Mouse (Mus musculus): ENCODE measurements at regions not wholly inside any gene's neighbourhood (a gene's known extent, or its start where the extent isn't known, plus 50 kb on each side); places are given as distances from the start of the nearest gene placed in this dataset.

DNA sequence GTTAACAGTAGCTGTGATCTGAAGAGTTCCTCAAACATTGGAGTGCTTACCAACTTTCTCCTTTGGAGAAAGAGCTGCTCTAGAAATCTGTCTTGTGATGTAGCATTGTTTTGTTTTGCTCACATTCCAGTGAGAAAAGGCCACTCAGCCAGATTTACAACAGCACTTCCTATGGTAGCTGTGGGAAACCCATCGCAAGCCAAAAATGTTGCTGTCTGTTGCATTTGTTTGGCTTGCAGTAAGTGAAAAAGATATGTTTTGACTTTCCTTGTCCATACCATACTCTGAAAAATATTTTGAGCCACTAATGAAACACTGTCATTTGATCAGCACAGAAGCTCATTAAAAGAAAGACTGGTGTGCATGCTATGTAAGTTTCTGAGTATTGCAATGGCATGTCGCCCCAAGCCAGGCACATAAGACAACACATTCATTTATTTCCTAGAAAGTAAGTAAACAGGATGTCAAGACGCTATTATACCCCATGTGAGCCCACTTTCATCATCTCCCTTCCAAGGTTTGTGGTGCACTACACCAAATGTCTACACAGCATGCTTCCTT is 66.2 kb downstream of the Car2 start:
- intact Hi-C loops (cut with DNase I): no loop called here
- TF ChIP-seq CTCF (IDR thresholded peaks at IDR 0.05): no peak
- Histone ChIP-seq H3K27ac (no peak overlapping the region), H3K4me3 (no peak overlapping the region)
- DNase-seq: no peak

DNA sequence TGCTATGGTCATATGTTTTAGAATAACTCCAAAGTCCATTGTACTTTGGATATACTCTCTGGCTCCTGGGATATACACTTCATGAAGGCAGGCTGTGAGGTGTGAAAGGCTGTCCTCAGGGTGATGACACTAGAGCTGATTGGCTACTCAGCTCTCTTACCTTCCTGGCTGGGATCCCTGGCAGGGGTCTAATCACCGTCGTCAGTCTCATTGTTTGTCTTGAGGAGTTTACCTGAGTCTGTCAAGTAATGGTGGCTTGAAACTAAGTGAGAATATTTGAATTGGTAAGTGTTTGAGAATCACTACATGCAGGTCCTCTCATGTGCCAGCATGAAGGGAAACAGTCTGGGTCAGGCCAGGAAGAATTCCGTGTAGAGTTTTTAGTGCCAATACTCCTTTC is 66.9 kb downstream of the Car2 start:
- intact Hi-C loops (cut with DNase I): no loop called here
- Histone ChIP-seq H3K4me3 (no peak overlapping the region), H3K27ac (no peak overlapping the region)
- TF ChIP-seq CTCF (IDR thresholded peaks at IDR 0.05): no peak
- no peak for DNase-seq

DNA sequence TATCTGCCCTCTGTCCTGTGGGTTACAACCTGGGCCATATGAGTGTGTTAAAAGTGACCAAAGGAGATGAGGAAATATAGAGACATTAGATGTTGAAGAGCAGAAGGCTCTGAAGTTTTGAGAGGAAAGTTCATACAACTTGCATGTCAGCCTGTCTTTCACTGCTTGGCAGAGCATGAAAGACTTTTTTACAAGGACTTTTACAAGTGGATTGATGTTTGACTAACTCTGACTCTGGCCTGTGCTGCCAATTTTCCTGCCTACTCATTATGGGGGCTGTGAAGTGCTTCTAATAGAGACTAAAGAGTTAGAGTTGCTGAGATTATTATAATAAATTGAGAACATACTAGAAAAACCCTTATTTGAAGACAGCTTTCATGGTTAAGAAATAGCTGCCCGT is 71.4 kb downstream of the Car2 start:
- TF ChIP-seq CTCF (IDR thresholded peaks at IDR 0.05): no peak
- no peak overlapping the region for H3K4me3 ChIP-seq
- intact Hi-C loops (cut with DNase I): no loop called here

DNA sequence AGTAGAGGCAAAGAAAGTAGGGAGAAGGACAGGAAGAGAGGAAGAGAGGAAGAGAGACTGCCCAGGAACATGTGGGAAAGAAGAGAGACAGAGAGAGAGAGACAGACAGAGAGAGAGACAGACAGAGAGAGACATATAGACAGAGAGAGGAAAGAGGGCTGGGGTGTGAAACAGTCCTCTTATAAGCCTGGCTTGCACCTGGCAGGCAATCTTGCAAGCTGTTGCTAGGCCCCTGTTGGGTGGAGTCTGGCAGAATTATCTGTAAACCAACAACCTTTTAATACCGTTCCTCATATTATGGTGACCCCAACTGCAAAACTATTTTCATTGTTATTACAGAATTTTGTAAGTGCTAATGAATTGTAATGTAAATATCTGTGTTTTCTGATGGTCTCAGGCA is 72.2 kb downstream of the Car2 start:
- Histone ChIP-seq H3K27ac (no peak overlapping the region), H3K4me3 (no peak overlapping the region)
- no peak for DNase-seq
- TF ChIP-seq CTCF (IDR thresholded peaks at IDR 0.05): no peak
- intact Hi-C loops (cut with DNase I): no loop called here

More for the DNA sequence above, 71.4 kb downstream of the Car2 start:
- H3K27ac ChIP-seq: no peak overlapping the region
- no peak for DNase-seq

DNA sequence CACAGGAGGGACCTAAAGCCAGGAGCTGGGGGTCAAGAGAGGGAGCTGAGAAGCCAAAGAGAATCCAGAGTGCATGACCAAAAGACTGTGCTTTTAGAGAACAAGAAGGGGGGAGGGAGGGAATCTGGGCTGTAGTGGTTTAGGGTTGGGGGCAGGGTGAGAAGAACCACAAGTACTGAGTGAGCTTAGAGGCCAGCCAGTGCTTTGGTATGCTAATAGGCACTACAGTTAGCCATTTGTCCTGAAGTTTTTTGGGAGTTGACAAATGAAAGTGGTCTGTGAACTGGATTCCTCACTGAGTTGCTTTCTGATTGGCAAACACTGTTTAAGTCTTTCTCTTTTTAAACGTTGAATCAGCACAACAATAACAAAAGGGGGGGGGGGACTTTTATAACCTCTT is 73.5 kb downstream of the Car2 start:
- DNase-seq: no peak
- intact Hi-C loops (cut with DNase I): no loop called here
- H3K4me3 ChIP-seq: no peak overlapping the region
- no peak overlapping the region for H3K27ac ChIP-seq
- TF ChIP-seq CTCF (IDR thresholded peaks at IDR 0.05): no peak

DNA sequence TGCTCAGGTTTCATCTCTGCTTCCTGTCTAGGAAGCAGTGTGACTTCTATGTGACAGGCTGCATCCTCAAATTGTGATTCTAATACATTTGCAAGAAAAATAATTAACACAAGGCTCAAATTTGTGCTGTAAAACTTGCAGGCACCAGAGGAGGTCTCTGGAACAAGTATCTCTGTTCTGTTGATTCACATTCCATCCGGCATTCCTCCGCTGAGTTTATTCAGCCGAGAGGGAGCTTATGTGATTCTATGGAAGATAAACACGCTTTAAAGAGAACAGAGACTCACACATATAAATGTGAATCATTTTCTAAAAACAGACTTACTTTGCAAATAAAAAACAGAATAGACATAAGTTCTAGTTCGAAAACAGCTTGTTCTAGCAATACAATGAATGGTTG is 78.7 kb downstream of the Car2 start:
- DNase-seq: no peak
- intact Hi-C loops (cut with DNase I): no loop called here
- TF ChIP-seq CTCF (IDR thresholded peaks at IDR 0.05): no peak
- H3K4me3 ChIP-seq: no peak overlapping the region
- H3K27ac ChIP-seq: no peak overlapping the region

DNA sequence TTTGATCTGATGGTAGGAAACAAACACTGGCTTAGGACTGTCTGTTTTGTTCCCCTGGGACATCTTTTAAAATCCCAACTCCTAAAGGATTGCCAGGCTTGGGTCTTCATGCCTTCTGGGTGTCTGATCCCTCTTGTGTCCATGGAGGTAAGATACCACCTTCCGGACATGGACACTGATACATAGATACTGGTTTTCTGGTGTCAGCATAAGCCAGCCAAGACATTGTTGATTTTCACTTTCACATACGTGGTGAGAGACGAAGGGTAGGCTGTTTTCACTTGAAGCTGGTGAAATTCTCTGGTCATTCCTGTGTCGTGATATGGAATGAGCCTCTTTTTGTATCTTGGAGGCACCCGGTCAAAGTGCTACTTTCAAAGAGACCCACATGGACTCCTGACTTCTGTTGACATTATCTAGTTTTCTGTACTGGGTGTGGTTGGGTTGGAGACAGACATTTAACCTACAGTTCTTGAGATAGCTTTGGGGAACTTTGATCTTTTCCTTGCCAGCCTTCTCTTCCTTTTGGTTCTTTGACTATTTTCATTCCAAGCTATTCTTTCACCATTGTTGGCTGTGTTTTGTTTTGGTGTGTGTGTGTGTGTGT is 79.5 kb downstream of the Car2 start:
- TF ChIP-seq CTCF (IDR thresholded peaks at IDR 0.05): no peak
- Histone ChIP-seq H3K27ac (no peak overlapping the region), H3K4me3 (no peak overlapping the region)
- intact Hi-C loops (cut with DNase I): no loop called here
- DNase-seq: no peak

DNA sequence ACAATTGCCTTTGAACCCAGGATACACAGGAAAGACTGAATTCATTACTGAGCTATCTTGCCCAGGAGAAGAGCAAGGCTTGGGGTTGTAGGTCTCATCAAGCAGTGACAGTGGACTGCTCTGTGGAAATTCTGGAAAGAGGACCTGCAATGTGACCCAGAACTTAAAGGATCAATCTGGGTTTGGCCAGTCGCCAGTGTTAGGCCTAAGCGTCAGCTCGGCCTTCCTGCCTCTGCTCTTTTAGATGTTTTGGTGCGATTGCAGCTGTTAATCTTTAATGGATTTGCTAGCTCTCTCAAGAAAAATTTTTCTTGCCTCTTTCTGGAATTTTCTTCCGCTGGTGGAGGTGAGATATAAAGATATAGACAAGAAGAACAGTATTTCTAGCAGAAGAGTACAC is 81.2 kb downstream of the Car2 start:
- intact Hi-C loops (cut with DNase I): no loop called here

DNA sequence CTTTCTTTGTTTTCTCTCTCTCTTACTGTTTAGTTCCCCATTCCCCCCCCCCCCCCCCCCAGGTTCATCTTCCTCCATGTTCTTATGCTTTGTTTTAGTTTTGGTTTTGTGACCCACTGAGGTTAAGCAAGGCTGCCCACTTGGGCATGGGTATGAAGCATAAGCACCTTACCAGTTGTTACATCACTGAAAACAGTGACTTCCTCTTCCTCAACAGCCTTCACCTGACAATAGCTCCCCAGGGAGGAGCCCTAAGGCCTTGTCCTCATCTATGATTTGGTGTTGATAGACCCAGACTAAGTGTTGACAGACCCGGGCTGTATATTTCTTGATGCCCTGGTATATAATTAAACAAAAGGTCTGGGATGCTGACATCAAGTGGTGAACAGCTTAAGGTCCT is 82.3 kb downstream of the Car2 start:
- Histone ChIP-seq H3K27ac (no peak overlapping the region), H3K4me3 (no peak overlapping the region)
- TF ChIP-seq CTCF (IDR thresholded peaks at IDR 0.05): no peak
- DNase-seq: no peak
- intact Hi-C loops (cut with DNase I): no loop called here

More for the DNA sequence above, 81.2 kb downstream of the Car2 start:
- TF ChIP-seq CTCF (IDR thresholded peaks at IDR 0.05): no peak
- no peak for DNase-seq
- Histone ChIP-seq H3K27ac (no peak overlapping the region), H3K4me3 (no peak overlapping the region)

DNA sequence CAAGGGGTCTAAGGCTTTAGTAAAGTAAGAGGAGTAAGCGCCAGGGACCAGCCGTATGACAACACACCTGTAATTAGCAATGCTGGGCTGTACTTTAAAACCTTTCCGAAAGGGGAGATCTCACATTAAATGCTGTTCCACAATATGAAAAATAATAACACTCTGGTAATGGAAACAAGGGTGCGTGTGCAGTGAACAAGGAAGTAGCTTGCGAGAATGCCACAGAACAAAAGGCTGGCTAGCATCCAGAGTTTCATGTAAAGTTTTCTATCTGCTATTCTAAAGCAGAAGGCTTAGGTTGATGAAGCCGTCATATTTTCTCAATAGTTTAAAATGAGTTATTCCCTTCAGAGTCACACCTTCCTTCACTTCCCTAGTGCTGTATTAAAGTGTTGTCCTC is 83.6 kb downstream of the Car2 start:
- intact Hi-C loops (cut with DNase I): loop anchor here (5.0 kb wide), 1 partner anchor 48 kb away; no protein-coding TSS in a partner anchor
- no peak for DNase-seq
- TF ChIP-seq CTCF (IDR thresholded peaks at IDR 0.05): no peak
- no peak overlapping the region for H3K27ac ChIP-seq
- H3K4me3 ChIP-seq: no peak overlapping the region

DNA sequence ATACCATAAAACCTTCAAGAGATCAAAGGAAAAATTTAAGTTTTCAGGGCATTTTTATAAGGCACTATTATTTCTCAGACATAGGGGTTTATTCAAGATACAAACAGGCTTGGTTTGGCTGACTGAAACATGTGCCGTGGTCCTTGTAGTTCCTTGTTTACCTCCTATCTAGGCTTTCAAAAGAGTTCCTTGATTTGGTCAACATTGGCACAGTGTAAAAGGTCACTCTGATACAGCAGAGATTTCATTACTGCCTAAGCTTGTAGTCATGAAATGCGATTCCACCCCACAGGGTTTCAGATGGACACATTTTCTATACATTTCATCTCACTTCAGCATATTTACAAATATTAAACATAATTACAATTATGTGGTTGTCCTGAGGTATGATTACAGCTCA is 85.6 kb downstream of the Car2 start:
- intact Hi-C loops (cut with DNase I): loop anchor here (5.0 kb wide), 1 partner anchor 46 kb away; no protein-coding TSS in a partner anchor
- Histone ChIP-seq H3K4me3 (no peak overlapping the region), H3K27ac (no peak overlapping the region)
- no peak for DNase-seq
- no peak for TF ChIP-seq CTCF (IDR thresholded peaks at IDR 0.05)

DNA sequence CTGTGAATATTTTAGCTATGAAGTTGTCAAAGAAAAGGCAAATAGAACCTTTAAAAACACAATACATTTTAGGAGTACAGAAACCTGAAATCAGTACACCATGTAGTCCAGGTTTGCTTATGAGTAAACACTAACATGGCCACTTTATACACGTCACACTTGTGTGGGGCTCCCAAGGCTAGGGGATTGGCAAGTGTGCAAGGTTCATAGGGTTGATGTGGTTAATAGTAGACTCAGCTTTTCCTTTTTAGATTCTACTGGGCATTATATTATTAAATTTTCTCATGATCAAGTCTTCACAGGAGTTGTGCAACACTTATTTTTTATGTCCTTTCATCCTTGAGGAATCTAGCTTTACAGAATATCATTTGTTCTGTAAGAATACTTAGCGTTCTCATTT is 88.7 kb downstream of the Car2 start:
- no peak overlapping the region for H3K4me3 ChIP-seq
- H3K27ac ChIP-seq: no peak overlapping the region
- TF ChIP-seq CTCF (IDR thresholded peaks at IDR 0.05): no peak
- DNase-seq: no peak
- intact Hi-C loops (cut with DNase I): loop anchor here (5.0 kb wide), 1 partner anchor 43 kb away; no protein-coding TSS in a partner anchor

DNA sequence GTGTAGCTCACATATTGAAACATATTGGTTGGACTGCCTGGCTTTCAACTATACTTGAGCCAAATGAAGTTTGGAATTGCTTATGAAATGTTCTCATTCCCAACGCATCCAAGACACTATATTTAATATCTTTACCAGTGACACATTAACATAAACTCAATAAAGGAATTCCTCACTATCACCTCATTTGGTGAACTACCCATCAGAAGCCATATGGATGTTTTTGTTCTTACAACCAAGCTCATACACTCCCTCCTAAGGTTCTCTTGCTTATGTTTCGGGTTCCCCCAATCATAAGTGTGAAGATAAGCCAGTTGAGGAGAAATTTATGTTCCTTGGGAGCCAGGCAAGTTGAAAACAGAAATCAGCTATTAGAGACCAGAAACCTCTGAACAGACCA is 89.1 kb downstream of the Car2 start:
- H3K4me3 ChIP-seq: no peak overlapping the region
- no peak for TF ChIP-seq CTCF (IDR thresholded peaks at IDR 0.05)
- H3K27ac ChIP-seq: no peak overlapping the region
- no peak for DNase-seq
- intact Hi-C loops (cut with DNase I): no loop called here

DNA sequence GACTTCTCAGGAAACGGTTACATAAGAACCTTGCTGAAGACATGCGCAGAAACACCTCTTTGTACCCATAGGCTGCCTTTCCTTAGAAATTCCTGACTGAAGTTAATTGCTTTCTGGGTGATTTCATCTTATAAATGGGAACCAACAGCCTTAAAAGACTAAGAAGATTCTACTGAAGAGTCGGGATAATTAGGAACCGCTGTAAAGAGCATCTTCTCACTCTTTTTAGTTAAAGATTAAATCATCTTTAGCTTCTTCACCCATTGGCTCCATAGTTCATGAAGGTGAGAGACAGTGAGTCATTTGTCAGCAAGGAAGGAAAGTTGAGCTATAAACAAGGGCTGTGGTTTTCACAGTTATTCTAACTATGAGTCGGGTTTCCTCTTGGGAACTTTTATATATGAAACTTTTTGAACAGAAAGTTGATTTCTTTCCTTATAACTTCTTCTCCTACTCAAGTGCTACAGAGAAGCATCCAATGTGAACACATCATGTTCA is 93.1 kb downstream of the Car2 start:
- TF ChIP-seq CTCF (IDR thresholded peaks at IDR 0.05): no peak
- no peak for DNase-seq
- intact Hi-C loops (cut with DNase I): no loop called here
- Histone ChIP-seq H3K27ac (no peak overlapping the region), H3K4me3 (no peak overlapping the region)
